Mouse (Mus musculus) liver, embryonic 18 days (tissue): ENCODE results near the gene Ifi35. TPM values are rescaled to one million over a fixed set of nuclear protein-coding genes. Genes with fewer than 3 reads are reported as not detected.

Source experiments
- polyA plus RNA-seq: library from polyadenylated mRNA; depleted of rRNA; stranded (reverse); fragments of >200 nt; gene quantifications from 2 replicates; pipeline ENCODE4 v1.2.3, GENCODE M21; 2012; rRNA removed

Ifi35 gene
- 47.2 and 49.9 TPM in 2 replicates for polyA plus RNA-seq

GRCm38 (mm10) chr11:101448274-101448746 is at the start of gene Ifi35:
TSS of gene Ifi35 (plus strand) at chr11:101448407.

GRCm38 (mm10) chr11:101417101-101417855 is 30.9 kb upstream of the Ifi35 start, which contains the start of gene Aarsd1:
TSS of gene Aarsd1 (minus strand) at chr11:101417615.

GRCm38 (mm10) chr11:101424105-101424851 is 23.9 kb upstream of the Ifi35 start, which contains the start of gene Gm27029:
TSS of gene Gm27029 (minus strand) at chr11:101424796.

GRCm38 (mm10) chr11:101424925-101425813 is 23.0 kb upstream of the Ifi35 start, which contains the start of the genes Rundc1 and Ptges3l:
TSS of gene Rundc1 (plus strand) at chr11:101425085.
TSS of gene Ptges3l (minus strand) at chr11:101425333.

GRCm38 (mm10) chr11:101442127-101442693 is 6.0 kb upstream of the Ifi35 start, which contains the start of gene Rpl27:
TSS of gene Rpl27 (plus strand) at chr11:101442298.

GRCm38 (mm10) chr11:101464211-101465100 is 16.2 kb downstream of the Ifi35 start, which contains the start of gene Rnd2:
TSS of gene Rnd2 (plus strand) at chr11:101464999.

GRCm38 (mm10) chr11:101465869-101466551 is 17.8 kb downstream of the Ifi35 start, which contains the start of gene Vat1:
TSS of gene Vat1 (minus strand) at chr11:101466230.

Other genes starting within 250 kb of the Ifi35 start
- gene Ezh1, start 221.9 kb upstream of the Ifi35 start, polyA plus RNA-seq, result 9.2 and 11.0 TPM in 2 replicates
- 26.7 and 28.2 TPM in 2 replicates for gene Ramp2, start 202.4 kb upstream of the Ifi35 start, polyA plus RNA-seq
- gene Vps25, start 194.7 kb upstream of the Ifi35 start, polyA plus RNA-seq, result 33.1 and 34.1 TPM in 2 replicates
- gene Wnk4, start 187.8 kb upstream of the Ifi35 start, polyA plus RNA-seq, result 1.9 and 2.9 TPM in 2 replicates
- 0.25 and 0.51 TPM in 2 replicates for gene Cntd1, start 169.4 kb upstream of the Ifi35 start, polyA plus RNA-seq
- 47.0 and 49.6 TPM in 2 replicates for gene Coa3, start 169.3 kb upstream of the Ifi35 start, polyA plus RNA-seq
- 49.6 and 53.3 TPM in 2 replicates for gene Becn1, start 146.1 kb upstream of the Ifi35 start, polyA plus RNA-seq
- 75.2 and 83.4 TPM in 2 replicates for gene Psme3, start 132.2 kb upstream of the Ifi35 start, polyA plus RNA-seq
- gene Aoc2, start 123.3 kb upstream of the Ifi35 start, polyA plus RNA-seq, result 3.0 and 3.2 TPM in 2 replicates
- gene Aoc3, start 117.8 kb upstream of the Ifi35 start, polyA plus RNA-seq, result 0.20 and 0.29 TPM in 2 replicates
- 41.2 and 49.0 TPM in 2 replicates for gene G6pc, start 80.8 kb upstream of the Ifi35 start, polyA plus RNA-seq
- 13.5 and 14.0 TPM in 2 replicates for gene Aarsd1, start 30.8 kb upstream of the Ifi35 start, polyA plus RNA-seq
- 0.64 and 0.79 TPM in 2 replicates for gene Gm27029, start 23.6 kb upstream of the Ifi35 start, polyA plus RNA-seq
- 4.3 and 4.5 TPM in 2 replicates for gene Rundc1, start 23.3 kb upstream of the Ifi35 start, polyA plus RNA-seq
- gene Ptges3l, start 23.1 kb upstream of the Ifi35 start, polyA plus RNA-seq, result 0.80 and 0.88 TPM in 2 replicates
- gene Rpl27, start 6.1 kb upstream of the Ifi35 start, polyA plus RNA-seq, result 679 and 947 TPM in 2 replicates
- 3.3 and 4.1 TPM in 2 replicates for gene Rnd2, start 16.6 kb downstream of the Ifi35 start, polyA plus RNA-seq
- 12.6 and 14.2 TPM in 2 replicates for gene Vat1, start 17.8 kb downstream of the Ifi35 start, polyA plus RNA-seq
- gene Brca1, start 103.5 kb downstream of the Ifi35 start, polyA plus RNA-seq, result 4.0 and 4.2 TPM in 2 replicates
- gene Nbr1, start 103.7 kb downstream of the Ifi35 start, polyA plus RNA-seq, result 41.3 and 42.4 TPM in 2 replicates
- 13.3 and 15.8 TPM in 2 replicates for gene Tmem106a, start 133.8 kb downstream of the Ifi35 start, polyA plus RNA-seq
- gene Gm11634, start 150.8 kb downstream of the Ifi35 start, polyA plus RNA-seq, result not detected in 2 replicates
- 5.9 and 7.0 TPM in 2 replicates for gene Rdm1, start 178.8 kb downstream of the Ifi35 start, polyA plus RNA-seq
- gene Arl4d, start 217.1 kb downstream of the Ifi35 start, polyA plus RNA-seq, result 4.7 and 5.2 TPM in 2 replicates